Mouse (Mus musculus): ENCODE data around the gene Dok4.
A peak's percentile ranks its signal among the peaks of the same experiment; 100 is the strongest.

DNA sequence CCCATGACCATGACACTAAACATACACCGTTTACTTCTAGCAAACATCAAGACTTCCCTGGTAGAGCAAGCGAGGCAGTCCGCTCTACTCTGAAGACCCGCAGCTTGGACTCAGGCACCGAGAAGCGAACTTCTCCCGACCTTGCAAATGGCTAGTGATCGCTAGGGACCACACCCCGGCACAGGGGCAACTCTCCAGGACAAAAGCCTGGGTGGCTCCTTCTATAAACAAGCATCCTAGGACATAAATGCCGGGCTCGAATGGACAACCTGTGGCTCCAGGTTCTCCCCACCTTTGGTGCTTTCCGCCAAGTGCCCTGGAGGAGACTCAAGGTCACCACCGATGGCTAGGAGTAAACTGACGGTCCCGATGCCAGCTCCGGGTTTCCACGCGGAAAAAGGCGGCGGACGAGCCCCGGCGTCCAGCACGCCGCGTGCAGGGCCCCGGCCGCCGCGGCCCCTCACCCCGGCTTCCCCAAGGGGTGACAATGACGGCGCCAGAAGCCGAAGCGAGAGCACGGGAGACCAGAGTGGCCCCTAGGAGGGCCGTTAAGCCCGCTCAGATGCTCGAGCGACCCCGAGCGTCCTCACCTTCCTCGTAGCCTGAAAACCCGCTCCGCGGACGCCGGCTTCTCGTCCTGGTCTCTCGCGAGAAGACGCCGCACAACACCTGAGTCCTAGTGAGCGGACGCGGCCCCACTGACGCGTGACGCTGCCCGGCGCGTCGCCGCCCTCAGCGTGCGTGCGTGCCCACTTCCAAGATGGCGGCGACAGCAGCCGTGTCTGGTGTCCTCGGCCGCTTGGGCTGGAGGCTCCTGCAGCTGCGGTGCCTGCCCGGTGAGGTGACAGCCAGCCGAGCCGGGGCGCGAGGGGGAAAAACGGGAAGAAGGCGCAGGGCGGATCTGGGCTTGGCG is 38.2 kb downstream of the Dok4 start, which contains the start of the genes Coq9 and Ciapin1:
- peak; percentile 94 for TF ChIP-seq POLR2A (IDR thresholded peaks at IDR 0.05; ENCODE audit: insufficient read length, low read depth)
- TF ChIP-seq USF1 (IDR thresholded peaks at IDR 0.05; ENCODE audit: low read depth) = no peak
- peak; percentile 32 for TF ChIP-seq SRF (IDR thresholded peaks at IDR 0.05; ENCODE audit: control insufficient read depth, insufficient read length, low read depth)
- peak; percentile 90 for TF ChIP-seq POLR2AphosphoS2 (IDR thresholded peaks at IDR 0.05; ENCODE audit: insufficient read length, low read depth)
- peak in 1 of 3 experiments; percentile 59 for TF ChIP-seq MYOD1 (IDR thresholded peaks at IDR 0.05; ENCODE audit: control insufficient read depth in 1 of 3, insufficient read length in 2 of 3, low read depth in 2 of 3)
- TF ChIP-seq MAX (IDR thresholded peaks at IDR 0.05; ENCODE audit: low read depth) = no peak
- peak; percentile 36 for TF ChIP-seq TCF3 (IDR thresholded peaks at IDR 0.05; ENCODE audit: insufficient read length, low read depth)
- no peak for TF ChIP-seq TCF12 (IDR thresholded peaks at IDR 0.05; ENCODE audit: insufficient read depth, poor library complexity, severe bottlenecking)
- TF ChIP-seq CEBPB (IDR thresholded peaks at IDR 0.05; ENCODE audit: insufficient read depth, poor library complexity, severe bottlenecking) = no peak
- peak; percentile 52 for TF ChIP-seq E2F4 (IDR thresholded peaks at IDR 0.05; ENCODE audit: insufficient read depth)
- TF ChIP-seq MYOG (IDR thresholded peaks at IDR 0.05; ENCODE audit: control insufficient read depth in 1 of 3, insufficient read depth in 1 of 3, insufficient read length in 2 of 3, low read depth in 2 of 3) = peak in 1 of 3 experiments; percentile 50
